Mouse (Mus musculus) spleen, adult 10 weeks (tissue): ENCODE data around the gene Ildr1. TPM values are rescaled to one million over a fixed set of nuclear protein-coding genes. Genes with fewer than 3 reads are reported as not detected.

Source experiments
- polyA plus RNA-seq: library from polyadenylated mRNA; stranded (reverse); fragments of 350-450 nt; fragmentation: Illumina TruSeq; extraction: RNeasy Lipid Tissue Mini Kit (QIAGEN cat#74804); gene quantifications from one replicate; pipeline ENCODE4 v1.2.3, GENCODE M21; 2015; ENCODE audit warnings: low replicate concordance; ENCODE audit not compliant: insufficient read depth

Gene Ildr1
- 2.2 TPM for polyA plus RNA-seq

DNA sequence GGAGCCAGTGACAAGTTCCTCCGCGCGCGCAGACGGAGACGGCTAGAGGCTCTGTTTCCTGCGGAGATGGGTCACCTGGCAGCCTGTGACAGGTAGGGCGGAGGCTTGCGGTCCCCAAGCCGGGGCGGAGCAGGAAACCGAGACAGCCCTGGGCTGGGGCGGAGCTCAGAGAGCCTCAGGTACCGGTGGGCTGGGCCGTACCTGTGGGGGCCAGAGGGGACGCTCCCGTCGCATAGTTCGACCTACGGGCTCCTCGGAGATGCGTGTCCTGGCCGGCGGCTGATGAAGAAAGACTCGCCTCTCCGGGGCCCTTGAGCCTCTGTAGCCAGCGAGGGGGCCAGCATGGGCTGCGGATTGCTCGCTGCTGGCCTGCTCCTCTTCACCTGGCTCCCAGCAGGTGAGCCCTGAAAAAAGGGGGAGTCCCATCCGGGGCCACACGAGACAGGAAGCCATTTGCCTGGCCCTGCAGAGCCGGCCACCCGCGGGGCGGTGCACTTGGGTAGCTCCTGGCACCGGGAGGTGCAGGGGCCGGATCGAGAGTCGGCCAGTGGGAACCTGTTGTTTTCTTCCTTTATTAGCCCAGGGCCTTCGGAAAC, at the start of gene Ildr1:
TSS of gene Ildr1 (plus strand) at position 161 of the 596 bp plus-strand sequence.

DNA sequence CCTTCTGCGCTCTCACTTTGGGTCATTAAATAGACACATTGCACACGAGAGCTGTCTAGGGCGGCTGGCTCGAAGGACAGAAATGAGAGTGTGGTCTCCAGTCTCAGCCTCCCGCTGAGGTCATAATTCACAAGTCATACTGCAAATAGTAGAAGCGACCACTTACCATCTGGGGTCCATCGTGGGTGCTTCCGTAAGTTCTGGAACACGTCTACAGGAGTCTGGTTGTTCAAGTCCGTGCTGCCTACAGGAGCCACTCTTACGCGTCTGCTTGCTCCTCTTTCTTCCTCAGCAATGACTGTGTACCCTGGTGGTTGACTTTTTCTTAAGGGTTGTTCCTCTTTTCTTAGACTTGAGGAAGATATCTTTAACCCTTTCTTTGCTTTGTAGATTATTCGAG, 28.0 kb upstream of the Ildr1 start, which contains the start of gene Cd86:
TSS of gene Cd86 (minus strand) at position 300 of the 400 bp plus-strand sequence.

Other genes with a start within 250 kb of the Ildr1 start
- gene Stfa3, start 238.6 kb upstream of the Ildr1 start, polyA plus RNA-seq: not detected
- not detected for gene Casr, start 131.8 kb upstream of the Ildr1 start, polyA plus RNA-seq
- 133 TPM for gene Cd86, start 27.9 kb upstream of the Ildr1 start, polyA plus RNA-seq
- gene Slc15a2, start 91.0 kb downstream of the Ildr1 start, polyA plus RNA-seq: 35.8 TPM
- gene Iqcb1, start 134.4 kb downstream of the Ildr1 start, polyA plus RNA-seq: 22.3 TPM
- gene Eaf2, start 181.0 kb downstream of the Ildr1 start, polyA plus RNA-seq: 14.8 TPM
- gene Golgb1, start 181.2 kb downstream of the Ildr1 start, polyA plus RNA-seq: 35.9 TPM
- 236 TPM for gene Hcls1, start 241.0 kb downstream of the Ildr1 start, polyA plus RNA-seq